Mouse (Mus musculus): Measurements from ENCODE around the gene Tert.

- no peak for TF ChIP-seq POLR2A (IDR thresholded peaks at IDR 0.05; ENCODE audit: extremely low read depth, insufficient read depth, low read length)
- TF ChIP-seq CTCF (IDR thresholded peaks at IDR 0.05; ENCODE audit: low read depth, low read length) = no peak
Observed at GRCm38 (mm10) chr13:73660163-73660695, 33.5 kb downstream of the Tert start.
